Mouse (Mus musculus) heart, adult 2 months (tissue): ENCODE results near the gene Tnik. TPM values are rescaled to one million over a fixed set of nuclear protein-coding genes. Genes with fewer than 3 reads are reported as not detected.

Experiments used
- DNase-seq, 2 experiments: peaks; one replicate each; pipeline ENCODE4 v3.0.0; 2021
- H3K27ac ChIP-seq: fragments of 200-600 bp; 2 replicates; pipeline ENCODE4 v1.8.1; 2022
- H3K27me3 ChIP-seq: fragments of 200-500 bp; 2 replicates; pipeline ENCODE4 v1.6.1; 2012; ENCODE audit warnings: mild to moderate bottlenecking, low read length, inconsistent platforms, mixed read lengths; ENCODE audit not compliant: control insufficient read depth, insufficient read depth
- H3K36me3 ChIP-seq: fragments of 200-500 bp; 2 replicates; pipeline ENCODE4 v1.6.1; 2012; ENCODE audit warnings: low read length, inconsistent platforms; ENCODE audit not compliant: control insufficient read depth, insufficient read depth
- H3K4me1 ChIP-seq: fragments of 200-500 bp; 2 replicates; pipeline ENCODE4 v1.6.1; 2011; ENCODE audit warnings: low read length; ENCODE audit not compliant: control insufficient read depth, insufficient read depth
- H3K4me3 ChIP-seq: fragments of 200-600 bp; 2 replicates; pipeline ENCODE4 v1.8.1; 2022
- H3K79me2 ChIP-seq: fragments of 200-500 bp; replicated peaks from 2 replicates; pipeline ENCODE4 v1.6.1; 2012; ENCODE audit warnings: mild to moderate bottlenecking, inconsistent platforms, low read length, moderate library complexity, mixed read lengths; ENCODE audit not compliant: control insufficient read depth, insufficient read depth
- H3K9ac ChIP-seq: fragments of 200-500 bp; 2 replicates; pipeline ENCODE4 v1.6.1; 2012; ENCODE audit warnings: low read depth, mild to moderate bottlenecking, control low read depth, inconsistent platforms, low read length, mixed read lengths
- CTCF ChIP-seq: fragments of 200-600 bp; IDR thresholded peaks from 2 replicates; pipeline ENCODE4 v1.8.1; 2022; ENCODE audit warnings: antibody characterized with exemption, mild to moderate bottlenecking, moderate library complexity
- EP300 ChIP-seq: fragments of 200-500 bp; IDR thresholded peaks from 2 replicates; pipeline ENCODE4 v1.6.1; 2011; ENCODE audit warnings: low read depth, low read length, control low read depth; ENCODE audit not compliant: insufficient read depth
- POLR2A ChIP-seq: fragments of 200-500 bp; IDR thresholded peaks from 2 replicates; pipeline ENCODE4 v1.6.1; 2011; ENCODE audit warnings: mild to moderate bottlenecking, low read depth, low read length, control low read depth; ENCODE audit not compliant: insufficient read depth
- WGBS: fragments of 180-500 bp; shearing (Covaris S2); methylation state at CpG from one replicate; pipeline ENCODE4 v1.1.7; 2018; 5-methylcytosine and 5-hydroxymethylcytosine counted together
- intact Hi-C: fragments of 180-260 bp; cut with DNase I; formaldehyde crosslinking; loops from one replicate; pipeline ENCODE4 v1.15.1; 2025
- polyA plus RNA-seq: library from polyadenylated mRNA; depleted of rRNA; stranded (reverse); fragments of >200 nt; gene quantifications from 2 replicates; pipeline ENCODE4 v1.2.3, GENCODE M21; 2012
- total RNA-seq, 2 experiments: library from RNA; stranded (reverse); gene quantifications; 2 replicates each; pipeline ENCODE4 v1.2.3; 2021

The Tnik gene
- total and polyA plus RNA-seq, 3 experiments: 6.6 to 29.8 (median 26.8) TPM

DNA sequence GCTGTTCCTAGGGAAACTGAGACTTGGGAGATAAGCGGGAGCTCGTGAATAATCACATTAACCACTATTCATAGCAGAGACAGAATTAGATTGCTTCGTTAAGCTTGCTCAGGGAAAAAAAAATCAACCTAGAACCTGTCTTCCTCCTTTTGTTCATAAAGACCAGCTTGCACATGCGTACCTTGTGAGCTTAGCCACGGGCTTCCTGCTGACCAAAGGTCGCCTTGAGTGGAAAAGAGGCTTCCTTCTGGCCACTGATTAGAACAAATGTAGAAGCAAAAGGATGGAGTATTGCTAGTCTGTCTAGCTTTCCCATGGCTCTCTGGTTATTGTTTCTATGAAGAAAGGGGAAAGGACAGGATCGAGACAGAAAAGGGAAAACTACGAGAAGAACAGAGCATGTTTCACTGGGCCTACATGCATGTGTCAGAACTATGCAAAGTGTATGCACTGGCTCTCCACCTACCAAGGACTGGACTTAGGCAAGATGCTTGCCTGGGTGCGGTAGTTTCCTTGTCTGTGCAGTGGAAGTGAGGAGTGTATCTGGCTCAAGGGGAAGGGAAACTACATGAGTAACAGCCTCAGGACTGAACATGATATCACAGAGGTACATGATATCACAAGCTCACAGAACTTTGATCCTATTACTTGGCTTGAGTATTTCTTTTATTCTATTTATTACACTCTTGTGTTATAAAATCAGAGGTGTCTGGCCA is 322.9 kb downstream of the Tnik start:
- no peak overlapping the region for H3K27ac ChIP-seq
- no peak overlapping the region for H3K9ac ChIP-seq
- 62% methylated on average over 9 of the region's 9 CpGs for WGBS
- no peak overlapping the region for H3K4me3 ChIP-seq
- no peaks in the 10 kb centered on the region for H3K79me2 ChIP-seq
- TF ChIP-seq EP300 (no peak), CTCF (no peak), POLR2A (no peak)
- intact Hi-C loops: no loop called here
- no peaks in the 10 kb centered on the region for H3K27me3 ChIP-seq
- no peaks in the 10 kb centered on the region for H3K4me1 ChIP-seq
- DNase-seq: no peak
- no peaks in the 10 kb centered on the region for H3K36me3 ChIP-seq

DNA sequence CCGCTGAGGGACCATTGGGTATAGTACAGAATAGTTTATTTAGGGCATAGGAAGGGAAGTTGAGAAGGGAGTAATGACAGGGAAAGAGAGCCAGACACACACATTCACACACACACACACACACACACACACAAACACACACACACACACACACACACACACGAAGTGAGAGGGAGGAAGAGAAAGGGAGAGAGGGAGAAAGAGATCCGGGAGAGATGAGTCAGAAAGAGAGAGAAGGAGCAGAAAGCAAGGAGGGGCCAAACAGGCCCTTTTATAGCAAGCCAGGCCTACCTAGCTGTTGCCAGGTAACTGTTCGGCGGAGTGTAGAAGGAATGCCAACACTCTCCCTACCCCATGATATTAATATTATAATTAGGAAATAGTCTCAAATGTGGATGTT is 324.8 kb downstream of the Tnik start:
- Histone ChIP-seq H3K27me3 (no peaks in the 10 kb centered on the region), H3K4me3 (no peak overlapping the region), H3K4me1 (no peaks in the 10 kb centered on the region), H3K27ac (no peak overlapping the region), H3K79me2 (no peaks in the 10 kb centered on the region), H3K36me3 (no peaks in the 10 kb centered on the region), H3K9ac (no peak overlapping the region)
- TF ChIP-seq POLR2A (no peak), CTCF (no peak), EP300 (no peak)
- intact Hi-C loops: no loop called here
- WGBS: 75% methylated on average over 5 of the region's 5 CpGs
- no peak for DNase-seq

GRCm38 (mm10) chr3:28591345-28591744 is 328.3 kb downstream of the Tnik start:
- H3K36me3 ChIP-seq: no peaks in the 10 kb centered on the region
- H3K27me3 ChIP-seq: no peaks in the 10 kb centered on the region
- 60% methylated on average over 7 of the region's 7 CpGs for WGBS
- no peak for DNase-seq
- H3K4me1 ChIP-seq: no peaks in the 10 kb centered on the region
- no peak overlapping the region for H3K27ac ChIP-seq
- no peak overlapping the region for H3K4me3 ChIP-seq
- intact Hi-C loops: no loop called here
- no peak overlapping the region for H3K9ac ChIP-seq
- H3K79me2 ChIP-seq: no peaks in the 10 kb centered on the region
- TF ChIP-seq EP300: no peak
- no peak for TF ChIP-seq CTCF
- no peak for TF ChIP-seq POLR2A

- 94% methylated on average over 16 of the region's 16 CpGs for WGBS
- H3K27me3 ChIP-seq: no peaks in the 10 kb centered on the region
- H3K27ac ChIP-seq: no peak overlapping the region
- no peak overlapping the region for H3K4me3 ChIP-seq
- no peaks in the 10 kb centered on the region for H3K79me2 ChIP-seq
- no peak overlapping the region for H3K9ac ChIP-seq
- no peak for DNase-seq
- intact Hi-C loops: no loop called here
- TF ChIP-seq POLR2A (no peak), EP300 (no peak), CTCF (no peak)
- no peaks in the 10 kb centered on the region for H3K4me1 ChIP-seq
- H3K36me3 ChIP-seq: no peaks in the 10 kb centered on the region
These were observed 330.9 kb downstream of the Tnik start for GRCm38 (mm10) chr3:28593922-28594321.

DNA sequence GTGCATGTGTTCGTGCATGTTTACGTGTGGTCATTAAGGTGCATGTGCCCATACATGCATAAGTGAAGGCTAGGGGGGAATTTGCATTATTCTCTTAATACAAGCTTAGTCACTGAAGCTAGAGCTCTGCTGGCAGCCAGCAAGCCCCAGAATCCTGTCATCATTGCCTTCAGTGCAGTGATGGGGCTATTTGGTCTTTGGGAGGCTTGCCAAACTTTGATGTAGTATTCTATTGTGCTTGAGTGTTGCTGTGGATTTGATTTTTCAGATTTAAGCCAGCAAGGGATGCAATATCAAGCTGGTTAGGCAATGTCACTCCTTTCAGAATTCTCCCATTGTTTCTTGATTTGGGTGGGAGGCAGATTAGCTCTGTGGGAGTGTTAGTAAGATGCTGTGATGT is 336.5 kb downstream of the Tnik start:
- no peaks in the 10 kb centered on the region for H3K36me3 ChIP-seq
- intact Hi-C loops: no loop called here
- DNase-seq: no peak
- H3K4me1 ChIP-seq: no peaks in the 10 kb centered on the region
- whole genome bisulfite sequencing: 93% methylated on average over 2 of the region's 2 CpGs
- no peak overlapping the region for H3K9ac ChIP-seq
- H3K27ac ChIP-seq: no peak overlapping the region
- no peaks in the 10 kb centered on the region for H3K27me3 ChIP-seq
- TF ChIP-seq POLR2A (no peak), CTCF (no peak), EP300 (no peak)
- no peak overlapping the region for H3K4me3 ChIP-seq
- H3K79me2 ChIP-seq: no peaks in the 10 kb centered on the region

DNA sequence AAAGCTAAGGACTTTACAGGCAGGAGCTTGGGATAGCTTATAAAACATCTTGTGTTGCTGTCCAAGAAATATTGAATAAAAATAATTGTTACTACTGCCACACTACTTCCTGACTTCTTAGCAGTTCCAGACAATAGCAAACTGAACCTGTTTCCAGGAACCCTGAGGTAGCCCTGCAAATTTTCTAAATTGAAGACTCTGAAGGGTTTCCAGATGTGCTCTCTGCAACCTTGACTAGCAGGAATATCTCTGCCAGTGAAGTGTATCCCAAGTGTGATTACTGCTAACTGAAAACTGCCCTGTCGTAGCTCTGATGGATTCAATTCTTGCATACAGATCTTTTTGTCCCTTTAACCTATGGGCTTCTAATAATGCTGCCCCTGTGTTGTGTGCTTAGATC is 343.7 kb downstream of the Tnik start:
- no peaks in the 10 kb centered on the region for H3K4me1 ChIP-seq
- no peak for DNase-seq
- H3K79me2 ChIP-seq: no peaks in the 10 kb centered on the region
- H3K27me3 ChIP-seq: no peaks in the 10 kb centered on the region
- H3K9ac ChIP-seq: no peak overlapping the region
- no peak for TF ChIP-seq EP300
- TF ChIP-seq POLR2A: no peak
- TF ChIP-seq CTCF: no peak
- intact Hi-C loops: no loop called here
- no peak overlapping the region for H3K27ac ChIP-seq
- no peak overlapping the region for H3K4me3 ChIP-seq
- no peaks in the 10 kb centered on the region for H3K36me3 ChIP-seq
- WGBS: 74% methylated on average over 1 of the region's 1 CpGs
